ENCODE assay signal across 26 mouse cellular contexts in genomic region chr7:81738720-81739385, GRCm38 (mm10). TPM values are rescaled to one million over a fixed set of nuclear protein-coding genes. Genes with fewer than 3 reads are reported as not detected.
A peak's percentile ranks its signal among the peaks of the same experiment; 100 is the strongest.
DNase-seq lines count a peak whose midpoint lies in the region; ATAC-seq and TF ChIP-seq lines count a peak whose summit lies in the region.
"Had no signal": no experiment of that assay in that cellular context is flagged by ENCODE, and none has a peak within 500 bp of the region (broad histone marks: within the 10 kb centered on the region; RNA-seq: fewer than 3 reads in every experiment).

No protein-coding gene starts in this region.

- H3K4me2 ChIP-seq in intestine, embryonic 14.5 days (ENCODE audit: low read length), result 0 out of 2 replicates have a peak overlapping the region, but pooled peaks have one; percentile 10
- peak overlapping the region; percentile 46 for H3K4me2 ChIP-seq in intestine, postnatal 0 days (replicated peaks; ENCODE audit: low read depth)
- H3K4me2 ChIP-seq in stomach, embryonic 15.5 days, result peak overlapping the region; percentile 30; the same call in 1 of the 2 replicates
- H3K4me2 ChIP-seq: embryonic facial prominence, embryonic 13.5 days; forebrain, embryonic 12.5 days; forebrain, embryonic 15.5 days; hindbrain, embryonic 12.5 days; hindbrain, embryonic 15.5 days had no signal

- no peak for TF ChIP-seq POLR2A in MEL (IDR thresholded peaks at IDR 0.05; ENCODE audit: control insufficient read depth in 1 of 2, insufficient read depth in 1 of 2, low read depth in 1 of 2, low read length in 2 of 2, poor library complexity in 1 of 2)

- peaks cover 0 to 8% of the 10 kb centered on the region in 2 experiments; a peak in 2 of 4 replicates for H3K36me3 ChIP-seq in MEL (ENCODE audit: control insufficient read depth in 1 of 2, insufficient read depth in 2 of 2, low read length in 2 of 2)
- H3K36me3 ChIP-seq in intestine, embryonic 14.5 days (ENCODE audit: control insufficient read depth, insufficient read depth, low read length), result no peaks in the 10 kb centered on the region
- H3K36me3 ChIP-seq in intestine, postnatal 0 days (ENCODE audit: control insufficient read depth, insufficient read depth), result no peaks in the 10 kb centered on the region
- no peaks in the 10 kb centered on the region for H3K36me3 ChIP-seq in stomach, embryonic 15.5 days
- H3K36me3 ChIP-seq: embryonic facial prominence, embryonic 10.5 days; embryonic facial prominence, embryonic 13.5 days; forebrain, embryonic 12.5 days; forebrain, embryonic 15.5 days; heart, embryonic 10.5 days; hindbrain, embryonic 12.5 days; hindbrain, embryonic 15.5 days had no signal

- H3K9ac ChIP-seq in MEL (ENCODE audit: control insufficient read depth, low read depth, low read length, poor library complexity, severe bottlenecking), result no peak overlapping the region
- no peak overlapping the region for H3K9ac ChIP-seq in intestine, embryonic 14.5 days (ENCODE audit: low read length)
- H3K9ac ChIP-seq in intestine, postnatal 0 days (ENCODE audit: low read depth, low read length), result no peak overlapping the region
- H3K9ac ChIP-seq in stomach, embryonic 15.5 days, result no peak overlapping the region
- H3K9ac ChIP-seq: embryonic facial prominence, embryonic 13.5 days; forebrain, embryonic 12.5 days; forebrain, embryonic 15.5 days; hindbrain, embryonic 12.5 days; hindbrain, embryonic 15.5 days had no signal

- 0 out of 4 replicates have a peak, but pooled peaks cover 0 to 5% of the 10 kb centered on the region in 2 experiments for H3K4me1 ChIP-seq in MEL (ENCODE audit: control insufficient read depth in 1 of 2, insufficient read depth in 2 of 2, low read length in 2 of 2)
- H3K4me1 ChIP-seq in intestine, embryonic 14.5 days (replicated peaks; ENCODE audit: control insufficient read depth, insufficient read depth, low read length), result no peaks in the 10 kb centered on the region
- no peaks in the 10 kb centered on the region for H3K4me1 ChIP-seq in intestine, postnatal 0 days (replicated peaks; ENCODE audit: control insufficient read depth, insufficient read depth, low read length)
- H3K4me1 ChIP-seq in stomach, embryonic 15.5 days, result no peaks in the 10 kb centered on the region
- H3K4me1 ChIP-seq: forebrain, embryonic 12.5 days; forebrain, embryonic 15.5 days; hindbrain, embryonic 12.5 days; hindbrain, embryonic 15.5 days had no signal

- no peak for ATAC-seq in intestine, embryonic 14.5 days (replicated peaks; ENCODE audit: low FRiP score, low TSS enrichment, low read depth)
- peak; percentile 65; the same call in 1 of the 2 replicates for ATAC-seq in intestine, postnatal 0 days
- peak; percentile 71 for ATAC-seq in stomach, embryonic 15.5 days (ENCODE audit: insufficient read depth, low FRiP score, low read depth)
- ATAC-seq: activated CD4-positive, CD25-positive, alpha-beta regulatory T cell, adult 4 months; CD4-positive, CD25-positive, alpha-beta regulatory T cell, adult 4 months; forebrain, embryonic 15.5 days had no signal

- 64% methylated on average over 8 of the region's 8 CpGs for WGBS in intestine, embryonic 14.5 days
- WGBS in intestine, postnatal 0 days, result 36% methylated on average over 8 of the region's 8 CpGs
- 52% methylated on average over 8 of the region's 8 CpGs for WGBS in stomach, embryonic 15.5 days

- DNase-seq in MEL (ENCODE audit: low read depth, low spot score), result no peak
- no peak for DNase-seq in intestine, embryonic 14.5 days (ENCODE audit: low spot score)
- DNase-seq in urinary bladder, postnatal 14 days (ENCODE audit: low spot score), result no peak
- no peak for DNase-seq in cerebellum, adult 18-20 months
- DNase-seq in adrenal gland, postnatal 36 days, result no peak
- no peak for DNase-seq in left cerebral cortex, adult 11 months (ENCODE audit: low spot score)
- DNase-seq: adrenal gland, postnatal 10 days; cerebellum, adult 11 months; cerebellum, adult 8-10 months; cerebellum, postnatal 10 days; cerebellum, postnatal 36 days; embryo, embryonic 11 days; gastrocnemius, postnatal 14 days; heart, adult 18-20 months had no signal

- no peaks in the 10 kb centered on the region for H3K27me3 ChIP-seq in MEL (ENCODE audit: control insufficient read depth in 1 of 2, insufficient read depth in 2 of 2, low read length in 2 of 2)
- no peaks in the 10 kb centered on the region for H3K27me3 ChIP-seq in intestine, embryonic 14.5 days (replicated peaks; ENCODE audit: control insufficient read depth, insufficient read depth, low read length)
- no peaks in the 10 kb centered on the region for H3K27me3 ChIP-seq in intestine, postnatal 0 days (replicated peaks; ENCODE audit: control insufficient read depth, insufficient read depth, low read length)
- H3K27me3 ChIP-seq in stomach, embryonic 15.5 days (replicated peaks), result no peaks in the 10 kb centered on the region
- H3K27me3 ChIP-seq: embryonic facial prominence, embryonic 13.5 days; forebrain, embryonic 12.5 days; forebrain, embryonic 15.5 days; hindbrain, embryonic 12.5 days; hindbrain, embryonic 15.5 days had no signal

- no peak overlapping the region for H3K27ac ChIP-seq in MEL (ENCODE audit: control insufficient read depth, low read depth, low read length)
- H3K27ac ChIP-seq in intestine, embryonic 14.5 days (ENCODE audit: low read depth), result no peak overlapping the region
- no peak overlapping the region for H3K27ac ChIP-seq in intestine, postnatal 0 days (ENCODE audit: low read depth, low read length)
- peak overlapping the region; percentile 59; the same call in 1 of the 2 replicates for H3K27ac ChIP-seq in stomach, embryonic 15.5 days
- H3K27ac ChIP-seq: embryonic facial prominence, embryonic 10.5 days; embryonic facial prominence, embryonic 13.5 days; forebrain, embryonic 12.5 days; forebrain, embryonic 15.5 days; hindbrain, embryonic 12.5 days; hindbrain, embryonic 15.5 days had no signal

- no peak for TF ChIP-seq EP300 in MEL (IDR thresholded peaks at IDR 0.05; ENCODE audit: low read depth in 1 of 2, low read length in 2 of 2)

- TF ChIP-seq CTCF in MEL (IDR thresholded peaks at IDR 0.05 in 2 of 3, conservative IDR thresholded peaks at IDR 0.05 in 1 of 3; ENCODE audit: control insufficient read depth in 1 of 3, insufficient read depth in 1 of 3, low read depth in 2 of 3, low read length in 3 of 3, poor library complexity in 1 of 3, severe bottlenecking in 1 of 3), result no peak
- no peak for TF ChIP-seq CTCF in intestine, postnatal 0 days (IDR thresholded peaks at IDR 0.05; ENCODE audit: low read depth)

- H3K4me3 ChIP-seq in MEL (ENCODE audit: control insufficient read depth in 1 of 2, insufficient read depth in 1 of 2, low read depth in 2 of 2, low read length in 2 of 2), result no peak overlapping the region; a peak in 1 of 4 replicates
- H3K4me3 ChIP-seq in intestine, embryonic 14.5 days (ENCODE audit: low read depth, low read length), result no peak overlapping the region
- no peak overlapping the region for H3K4me3 ChIP-seq in intestine, postnatal 0 days (ENCODE audit: low read depth, low read length)
- H3K4me3 ChIP-seq in stomach, embryonic 15.5 days (replicated peaks), result no peak overlapping the region
- H3K4me3 ChIP-seq: embryonic facial prominence, embryonic 10.5 days; embryonic facial prominence, embryonic 13.5 days; erythroblast, embryonic 14.5 days; forebrain, embryonic 12.5 days; forebrain, embryonic 15.5 days; heart, embryonic 10.5 days; hindbrain, embryonic 12.5 days; hindbrain, embryonic 15.5 days had no signal

- no peaks in the 10 kb centered on the region for H3K79me2 ChIP-seq in MEL (ENCODE audit: control insufficient read depth, insufficient read depth, low read length, poor library complexity)

- H3K9me3 ChIP-seq in MEL (replicated peaks; ENCODE audit: insufficient read depth, low read length), result no peaks in the 10 kb centered on the region
- no peaks in the 10 kb centered on the region for H3K9me3 ChIP-seq in intestine, embryonic 14.5 days (ENCODE audit: control insufficient read depth, low read length)
- H3K9me3 ChIP-seq in intestine, postnatal 0 days (ENCODE audit: control insufficient read depth), result no peaks in the 10 kb centered on the region
- no peaks in the 10 kb centered on the region for H3K9me3 ChIP-seq in stomach, embryonic 15.5 days
- H3K9me3 ChIP-seq: embryonic facial prominence, embryonic 10.5 days; embryonic facial prominence, embryonic 13.5 days; forebrain, embryonic 12.5 days; forebrain, embryonic 15.5 days; heart, embryonic 10.5 days; hindbrain, embryonic 12.5 days; hindbrain, embryonic 15.5 days had no signal

- no peak for TF ChIP-seq RAD21 in MEL (IDR thresholded peaks at IDR 0.05; ENCODE audit: low read depth, low read length)

TF ChIP-seq in MEL, 35 proteins besides CTCF, POLR2A, EP300 and RAD21:
- TF ChIP-seq MYC (IDR thresholded peaks at IDR 0.05; ENCODE audit: low read depth, low read length), result no peak
- 0 out of 2 replicates have a peak, but pooled peaks have one; percentile 31 for TF ChIP-seq MXI1 (IDR thresholded peaks at IDR 0.05; ENCODE audit: low read depth, low read length)

RNA-seq across cellular contexts. Expression of gene Ramac, which starts 23.9 kb away (rescaled TPM):
- 44.0 and 49.0 TPM in 2 replicates for total RNA-seq in MEL (2012; rRNA removed)
- polyA plus RNA-seq in MEL (2012; ENCODE audit: insufficient read depth in 1 of 2, insufficient read length in 2 of 2, low read depth in 1 of 2, low replicate concordance in 2 of 2, missing spikeins in 1 of 2), result 10 to 100 TPM in 1 of 2 experiments, not detected in 1; 33.9 TPM
- polyA plus RNA-seq in intestine, embryonic 14.5 days (2014; fragmentation: Nextera tagmentation; extraction: Ambion mirVana), result 125 and 136 TPM in 2 replicates
- 117 and 118 TPM in 2 replicates for polyA plus RNA-seq in intestine, postnatal 0 days (2015; fragmentation: Nextera tagmentation; extraction: Ambion mirVana)
- polyA plus RNA-seq in stomach, embryonic 15.5 days (2015; fragmentation: Nextera tagmentation; extraction: Ambion mirVana), result 143 and 144 TPM in 2 replicates
- total RNA-seq in adrenal gland, postnatal 36 days (2021), result 10 to 100 TPM; 38.7 to 57.4 TPM

RNA-seq across cellular contexts. Expression of gene Homer2, which starts 31.5 kb away (rescaled TPM):
- 18.4 and 19.4 TPM in 2 replicates for total RNA-seq in MEL (2012; rRNA removed)
- polyA plus RNA-seq in MEL (2012; ENCODE audit: insufficient read depth in 1 of 2, insufficient read length in 2 of 2, low read depth in 1 of 2, low replicate concordance in 2 of 2, missing spikeins in 1 of 2), result 10 to 100 TPM in 1 of 2 experiments, not detected in 1; 39.0 TPM
- 21.7 and 33.8 TPM in 2 replicates for polyA plus RNA-seq in intestine, embryonic 14.5 days (2014; fragmentation: Nextera tagmentation; extraction: Ambion mirVana)
- 22.2 and 26.8 TPM in 2 replicates for polyA plus RNA-seq in intestine, postnatal 0 days (2015; fragmentation: Nextera tagmentation; extraction: Ambion mirVana)
- 37.9 and 50.0 TPM in 2 replicates for polyA plus RNA-seq in stomach, embryonic 15.5 days (2015; fragmentation: Nextera tagmentation; extraction: Ambion mirVana)
- total RNA-seq in adrenal gland, postnatal 36 days (2021), result 1 to 10 TPM; 2.3 to 5.1 TPM

RNA-seq across cellular contexts. Expression of gene 3110040N11Rik, which starts 50.4 kb away (rescaled TPM):
- 35.7 and 51.4 TPM in 2 replicates for total RNA-seq in MEL (2012; rRNA removed)
- polyA plus RNA-seq in MEL (2012; ENCODE audit: insufficient read depth in 1 of 2, insufficient read length in 2 of 2, low read depth in 1 of 2, low replicate concordance in 2 of 2, missing spikeins in 1 of 2), result 10 to 100 TPM in 1 of 2 experiments, not detected in 1; 61.7 TPM
- polyA plus RNA-seq in intestine, embryonic 14.5 days (2014; fragmentation: Nextera tagmentation; extraction: Ambion mirVana), result 48.1 and 50.4 TPM in 2 replicates
- 48.9 and 49.8 TPM in 2 replicates for polyA plus RNA-seq in intestine, postnatal 0 days (2015; fragmentation: Nextera tagmentation; extraction: Ambion mirVana)
- polyA plus RNA-seq in stomach, embryonic 15.5 days (2015; fragmentation: Nextera tagmentation; extraction: Ambion mirVana), result 48.6 and 53.1 TPM in 2 replicates
- 10 to 100 TPM; 30.9 to 41.0 TPM for total RNA-seq in adrenal gland, postnatal 36 days (2021)
